Mouse (Mus musculus) spleen, adult 2 months (tissue): ENCODE data around the gene Slc35g2.

Source experiments
- CTCF ChIP-seq: fragments of 200-500 bp; IDR thresholded peaks from 2 replicates; pipeline ENCODE4 v1.5.1; 2011; ENCODE audit warnings: mild to moderate bottlenecking, inconsistent platforms; ENCODE audit not compliant: insufficient read depth, insufficient read length, insufficient replicate concordance; ENCODE audit errors: extremely low read depth
- POLR2A ChIP-seq: fragments of 200-500 bp; IDR thresholded peaks from 2 replicates; pipeline ENCODE4 v1.6.1; 2011; ENCODE audit warnings: low read depth, low read length, inconsistent platforms

GRCm38 (mm10) chr9:100548313-100548712 lies 22.6 kb downstream of the Slc35g2 start:
- no peak for TF ChIP-seq POLR2A
- TF ChIP-seq CTCF = no peak
